Mouse (Mus musculus): ENCODE results near the gene Gm3776.
"Not testable (repeated sequence)": the region's sequence is repeated elsewhere in the genome, so short reads cannot be mapped to it uniquely, and the experiment has no call there.

Gene Gm3776

DNA sequence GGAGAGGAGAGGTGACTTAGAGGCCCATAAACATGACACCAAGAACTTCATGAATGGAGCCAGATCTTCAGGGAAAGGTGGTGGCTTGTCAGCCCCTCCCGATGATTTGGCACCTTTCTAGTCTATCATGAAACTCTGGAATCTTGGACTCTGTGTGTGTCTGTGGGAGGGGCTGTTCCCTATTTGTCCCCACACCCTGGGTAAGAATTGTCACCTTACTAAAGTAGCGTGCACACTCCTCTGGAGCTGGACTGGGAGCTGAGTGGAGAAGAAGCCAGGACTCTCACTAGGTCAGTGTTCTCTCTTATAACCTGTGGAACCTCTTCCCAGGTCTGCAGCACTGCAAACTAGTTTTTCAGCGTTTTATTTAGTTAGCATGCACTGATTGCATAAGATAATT is at the start of gene Gm3776:
Gm3776 (plus strand) TSS at position 216 of the 400 bp plus-strand sequence.
- not testable (repeated sequence) for DNase-seq (ENCODE audit: low read depth, low spot score)

DNA sequence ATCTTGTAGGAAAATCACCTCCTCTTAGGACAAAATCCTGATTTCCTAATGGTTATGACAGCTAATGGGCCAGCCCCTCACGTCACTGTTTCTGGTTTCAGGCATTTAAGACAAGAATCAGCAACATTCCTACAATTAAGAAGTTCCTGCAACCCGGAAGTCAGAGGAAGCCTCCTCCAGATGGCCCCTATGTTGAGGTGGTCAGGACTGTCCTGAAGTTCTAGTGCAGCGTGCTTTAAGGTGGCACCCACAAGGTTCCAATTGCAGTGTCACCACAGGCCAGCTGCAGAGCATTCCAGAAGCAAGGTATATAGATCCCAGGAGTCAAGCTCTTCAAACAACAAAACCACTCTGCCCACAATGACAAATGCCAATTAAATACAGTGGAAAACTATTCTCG is 48.0 kb upstream of the Gm3776 start:
- DNase-seq (ENCODE audit: low read depth, low spot score): no peak

DNA sequence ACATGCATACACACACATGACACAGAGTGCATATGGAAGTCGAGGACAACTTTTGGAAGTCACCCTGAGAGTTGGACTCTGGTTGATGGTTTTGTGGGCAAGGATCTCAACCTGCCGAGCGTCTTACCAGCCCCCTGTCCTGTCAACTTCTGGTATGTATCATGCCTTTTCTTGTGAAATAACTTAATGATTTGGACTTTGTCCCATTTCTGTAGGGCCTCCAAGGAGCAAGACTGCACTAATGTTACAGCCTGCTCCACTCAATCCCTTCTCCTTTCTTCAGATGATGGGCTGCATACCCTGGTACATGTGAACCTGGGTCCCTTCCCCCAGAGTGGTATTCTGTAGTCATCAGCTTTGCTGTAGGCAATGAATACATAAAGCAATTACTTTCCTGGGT is 46.9 kb upstream of the Gm3776 start:
- DNase-seq (ENCODE audit: low read depth, low spot score): no peak

DNA sequence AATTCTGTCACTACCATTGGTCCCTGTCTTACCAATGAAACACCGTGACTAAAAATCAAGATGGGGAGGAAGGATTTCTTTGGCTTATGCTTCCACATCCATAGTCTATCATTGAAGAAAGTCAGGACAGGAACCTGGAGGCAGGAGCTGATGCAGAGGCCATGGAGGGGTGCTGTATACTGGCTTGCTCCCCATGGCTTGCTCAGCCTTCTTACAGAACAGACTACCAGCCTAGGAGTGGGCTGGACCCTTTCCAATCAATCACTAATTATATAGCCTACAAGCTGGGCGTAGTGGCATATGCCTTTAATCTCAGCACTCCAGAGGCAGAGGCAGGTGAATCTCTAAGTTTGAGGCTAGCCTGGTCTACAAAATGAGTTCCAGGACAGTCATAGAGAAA is 46.1 kb upstream of the Gm3776 start:
- DNase-seq (ENCODE audit: low read depth, low spot score): no peak

DNA sequence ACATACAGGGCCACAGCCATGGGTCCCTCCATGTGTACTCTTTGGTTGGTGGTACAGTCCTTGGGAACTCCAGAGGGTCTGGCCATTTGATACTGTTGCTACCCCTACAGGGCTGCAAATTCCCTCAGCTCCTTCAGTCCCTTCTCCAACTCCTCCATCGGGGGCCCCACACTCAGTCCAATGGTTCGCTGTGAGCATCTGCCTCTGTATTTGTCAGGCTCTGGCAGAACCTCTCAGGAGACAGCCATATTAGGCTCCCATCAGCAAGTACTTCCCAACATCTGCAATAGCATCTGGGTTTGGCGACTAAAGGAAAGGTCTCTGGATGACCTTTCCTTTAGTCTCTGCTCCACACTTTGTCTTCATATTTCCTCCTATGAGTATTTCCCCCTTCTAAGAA is 45.4 kb upstream of the Gm3776 start:
- DNase-seq (ENCODE audit: low read depth, low spot score): no peak

DNA sequence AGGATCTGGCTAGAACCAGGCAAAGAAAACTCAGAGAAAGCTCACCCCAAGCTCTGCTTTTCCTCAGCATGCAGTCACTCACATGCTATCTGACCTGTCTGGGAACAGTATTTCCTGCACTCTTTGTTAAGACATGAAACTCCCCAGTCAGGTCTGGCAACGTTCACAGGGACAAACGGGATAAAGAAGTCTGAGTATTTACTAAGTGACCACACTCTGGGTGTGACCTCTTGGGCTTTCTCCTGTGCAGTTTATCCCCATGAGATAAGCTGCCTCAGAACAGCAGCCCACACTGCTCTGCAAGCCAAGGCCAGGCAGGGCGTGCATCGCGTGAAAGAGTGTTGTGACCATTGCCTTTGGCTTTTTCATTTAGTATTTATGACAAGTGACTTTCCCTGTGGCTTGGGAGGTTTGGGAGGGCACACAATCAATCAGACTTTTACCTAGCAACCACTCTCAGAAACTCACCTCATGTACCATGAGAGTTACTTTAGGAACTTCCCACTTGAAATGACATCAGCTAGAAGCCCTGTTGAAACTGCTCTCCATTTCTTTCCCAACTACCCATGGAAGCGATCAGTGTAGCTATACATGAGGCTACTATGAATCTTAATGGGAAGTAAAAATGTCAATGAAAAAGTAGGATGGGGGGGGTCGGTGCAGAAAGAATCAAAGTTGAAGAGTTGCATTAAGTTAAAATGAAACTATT is 44.4 kb upstream of the Gm3776 start:
- DNase-seq (ENCODE audit: low read depth, low spot score): no peak

DNA sequence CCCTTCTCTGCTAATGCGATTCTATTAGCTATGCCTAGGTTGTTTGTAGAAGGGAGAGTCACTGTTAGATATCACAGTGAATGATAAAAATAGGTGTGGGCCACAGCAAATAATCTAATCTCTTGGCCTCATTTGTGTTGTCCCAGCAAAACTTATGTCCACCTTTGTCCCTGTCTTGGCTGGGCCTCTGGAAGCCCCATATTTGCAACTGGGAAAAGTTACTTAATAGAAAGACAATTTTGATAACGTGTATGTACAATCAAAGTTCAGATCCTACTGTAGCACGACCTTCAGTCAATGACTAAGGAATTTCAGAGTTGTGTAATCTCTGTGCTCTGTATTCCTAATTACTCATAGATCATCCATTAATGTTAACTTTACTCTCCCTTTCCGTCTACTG is 39.9 kb upstream of the Gm3776 start:
- no peak for DNase-seq (ENCODE audit: low read depth, low spot score)

DNA sequence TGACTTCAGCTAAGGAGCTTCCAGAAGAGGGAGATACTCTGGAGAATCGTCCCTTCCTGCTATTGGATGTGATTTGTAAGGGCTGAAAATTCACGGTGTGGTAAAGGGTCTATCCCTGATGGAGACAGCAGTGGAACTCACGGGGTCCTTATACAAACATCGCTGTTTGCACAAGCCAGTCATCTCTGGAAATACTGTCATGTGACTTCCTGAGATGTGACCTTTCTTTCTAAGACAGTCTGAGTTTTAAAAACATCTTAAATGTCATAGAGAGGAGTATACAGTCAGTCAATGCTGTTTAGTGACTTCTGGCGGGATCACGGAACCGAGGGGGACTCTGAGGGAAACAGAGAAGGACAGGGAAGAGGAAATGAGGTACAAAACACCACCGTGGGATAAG is 34.3 kb upstream of the Gm3776 start:
- DNase-seq (ENCODE audit: low read depth, low spot score): no peak

DNA sequence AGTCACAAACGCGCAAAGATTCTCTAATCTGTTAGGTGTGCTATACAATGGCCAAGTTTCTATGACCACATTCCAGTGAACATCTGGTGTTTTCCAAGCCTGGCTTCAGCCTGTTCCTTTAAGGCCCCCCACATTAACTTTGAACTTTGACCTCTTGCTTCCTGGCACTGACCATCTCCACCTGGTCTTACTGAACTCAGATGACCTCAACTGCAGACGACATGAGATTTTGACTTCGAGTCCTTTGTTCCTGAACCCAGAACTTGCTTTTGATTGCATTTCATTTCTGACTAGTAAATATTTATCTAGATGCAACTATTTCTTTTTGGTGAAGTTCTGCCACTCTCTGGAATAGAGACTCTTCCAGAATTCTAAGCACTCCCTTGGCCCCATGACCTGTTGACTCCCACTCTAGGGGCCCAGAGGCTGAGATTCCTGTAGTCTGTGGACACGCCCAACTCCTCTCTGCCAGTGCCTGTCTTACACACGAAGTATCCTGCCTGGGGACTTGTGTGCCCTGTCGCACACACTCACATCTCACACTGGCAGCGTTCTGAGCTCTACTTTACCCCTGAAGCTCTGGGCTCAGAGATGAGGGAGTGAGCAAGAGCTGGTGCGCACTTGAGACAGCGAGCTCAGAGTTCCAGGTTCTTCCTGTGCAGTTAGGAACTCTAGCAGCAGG is 33.6 kb upstream of the Gm3776 start:
- no peak for DNase-seq (ENCODE audit: low read depth, low spot score)

DNA sequence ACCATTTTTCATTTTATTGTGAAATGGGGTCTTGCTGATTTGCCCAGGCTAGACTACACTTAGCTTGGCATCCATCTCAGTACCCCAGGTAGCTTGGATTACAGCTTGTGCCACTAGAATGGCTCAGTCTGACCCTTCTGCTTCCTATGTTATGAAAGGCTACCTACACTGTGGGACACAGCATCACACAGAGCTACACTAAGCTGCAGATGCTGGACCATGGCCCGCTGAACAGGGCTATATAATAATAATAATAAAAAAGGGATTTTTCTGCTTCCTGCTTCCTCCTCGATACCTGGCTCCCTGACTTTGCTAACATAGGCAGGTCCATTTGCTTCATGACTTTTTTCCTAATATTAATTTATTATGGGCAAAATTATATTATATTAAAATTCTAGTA is 32.5 kb upstream of the Gm3776 start:
- DNase-seq (ENCODE audit: low read depth, low spot score): no peak

DNA sequence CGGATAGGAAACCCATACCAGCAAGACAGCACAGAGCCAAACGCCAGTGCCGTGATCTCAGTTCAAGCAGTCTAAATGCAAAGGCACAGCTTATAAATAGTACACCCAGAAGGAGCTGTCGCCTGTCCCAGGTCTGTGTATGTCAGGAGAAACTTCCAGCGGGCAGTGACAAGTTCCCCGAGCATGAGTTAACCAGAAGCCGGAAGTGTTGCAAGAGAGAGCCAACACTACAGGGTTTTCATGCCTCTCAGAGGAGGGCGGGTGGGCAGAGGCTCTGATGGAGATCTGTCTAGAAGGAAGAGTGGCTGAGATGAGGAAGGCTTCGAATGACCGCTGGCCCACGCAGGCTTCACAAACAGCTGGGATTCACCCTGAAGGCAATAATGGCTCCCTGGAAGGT is 31.6 kb upstream of the Gm3776 start:
- DNase-seq (ENCODE audit: low read depth, low spot score): no peak

DNA sequence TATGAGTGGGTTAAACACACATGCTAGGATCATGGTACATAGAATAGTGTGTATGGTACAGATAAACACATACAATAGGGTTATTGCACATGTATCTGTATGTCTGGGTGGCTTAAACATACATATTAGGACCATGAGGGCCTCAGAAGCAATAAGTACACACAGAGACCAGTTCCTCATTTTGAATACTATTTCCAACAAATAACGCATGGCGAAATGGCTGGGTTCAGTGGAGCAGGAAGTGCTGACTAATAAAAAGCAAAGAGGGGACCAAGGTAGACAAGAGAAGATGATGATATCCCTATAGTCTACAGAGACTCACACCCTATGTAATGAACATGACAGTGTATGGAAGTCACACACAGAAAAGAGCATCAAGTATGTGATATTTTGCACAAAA is 28.8 kb upstream of the Gm3776 start:
- DNase-seq (ENCODE audit: low read depth, low spot score): no peak

DNA sequence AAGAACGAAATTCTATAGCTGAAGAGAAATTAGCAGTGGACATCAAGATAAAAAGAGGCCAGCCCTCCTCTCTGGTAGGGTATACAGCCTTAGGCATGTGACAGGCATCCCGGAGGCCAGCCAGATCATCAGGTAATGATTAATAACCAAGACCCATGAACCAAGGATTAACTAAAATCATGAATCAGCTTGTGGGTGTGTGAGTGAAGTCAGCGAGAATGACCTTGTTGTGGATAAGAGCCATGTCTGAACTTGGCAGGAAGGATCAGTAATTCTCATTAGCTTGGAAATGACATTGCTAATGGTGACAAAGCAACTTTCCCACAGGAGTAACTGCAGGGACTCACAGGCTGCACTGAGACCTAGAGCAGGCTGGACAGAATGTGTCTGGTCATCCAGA is 27.3 kb upstream of the Gm3776 start:
- not testable (repeated sequence) for DNase-seq (ENCODE audit: low read depth, low spot score)

DNA sequence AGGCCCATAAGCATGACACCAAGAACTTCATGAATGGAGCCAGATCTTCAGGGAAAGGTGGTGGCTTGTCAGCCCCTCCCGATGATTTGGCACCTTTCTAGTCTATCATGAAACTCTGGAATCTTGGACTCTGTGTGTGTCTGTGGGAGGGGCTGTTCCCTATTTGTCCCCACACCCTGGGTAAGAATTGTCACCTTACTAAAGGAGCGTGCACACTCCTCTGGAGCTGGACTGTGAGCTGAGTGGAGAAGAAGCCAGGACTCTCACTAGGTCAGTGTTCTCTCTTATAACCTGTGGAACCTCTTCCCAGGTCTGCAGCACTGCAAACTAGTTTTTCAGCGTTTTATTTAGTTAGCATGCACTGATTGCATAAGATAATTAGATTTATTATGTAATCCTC is 26.5 kb upstream of the Gm3776 start, which contains the start of gene Gsta1:
Gsta1 (plus strand) TSS at position 196 of the 400 bp plus-strand sequence.
- DNase-seq (ENCODE audit: low read depth, low spot score): not testable (repeated sequence)

DNA sequence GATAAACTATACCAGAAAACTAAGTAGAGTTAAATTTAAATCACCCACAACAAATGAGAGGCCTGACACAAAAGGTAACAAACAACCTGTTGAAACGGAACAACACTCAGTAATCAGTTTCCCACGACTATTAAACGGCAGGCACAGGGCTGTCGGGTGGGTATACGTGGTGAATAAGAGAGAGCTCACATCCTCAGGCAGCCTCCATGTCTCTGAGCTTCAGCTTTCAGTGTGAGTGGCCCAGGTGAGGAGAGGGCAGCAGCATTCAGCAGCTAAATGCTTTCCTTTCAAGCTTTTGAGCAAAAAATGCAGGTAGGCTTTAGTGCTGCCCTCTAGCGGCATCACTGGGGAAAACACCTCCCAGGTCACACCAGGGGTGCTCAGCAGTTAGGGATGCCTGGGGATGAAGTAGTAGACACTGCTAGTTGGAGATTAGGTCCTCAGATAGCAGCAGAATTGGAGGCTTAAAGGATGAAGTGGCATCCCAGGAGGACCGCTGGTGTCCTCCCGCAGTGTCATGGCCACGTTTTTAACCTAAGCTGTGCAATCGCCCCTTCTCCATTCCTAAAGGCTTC is 23.7 kb upstream of the Gm3776 start:
- not testable (repeated sequence) for DNase-seq (ENCODE audit: low read depth, low spot score)

DNA sequence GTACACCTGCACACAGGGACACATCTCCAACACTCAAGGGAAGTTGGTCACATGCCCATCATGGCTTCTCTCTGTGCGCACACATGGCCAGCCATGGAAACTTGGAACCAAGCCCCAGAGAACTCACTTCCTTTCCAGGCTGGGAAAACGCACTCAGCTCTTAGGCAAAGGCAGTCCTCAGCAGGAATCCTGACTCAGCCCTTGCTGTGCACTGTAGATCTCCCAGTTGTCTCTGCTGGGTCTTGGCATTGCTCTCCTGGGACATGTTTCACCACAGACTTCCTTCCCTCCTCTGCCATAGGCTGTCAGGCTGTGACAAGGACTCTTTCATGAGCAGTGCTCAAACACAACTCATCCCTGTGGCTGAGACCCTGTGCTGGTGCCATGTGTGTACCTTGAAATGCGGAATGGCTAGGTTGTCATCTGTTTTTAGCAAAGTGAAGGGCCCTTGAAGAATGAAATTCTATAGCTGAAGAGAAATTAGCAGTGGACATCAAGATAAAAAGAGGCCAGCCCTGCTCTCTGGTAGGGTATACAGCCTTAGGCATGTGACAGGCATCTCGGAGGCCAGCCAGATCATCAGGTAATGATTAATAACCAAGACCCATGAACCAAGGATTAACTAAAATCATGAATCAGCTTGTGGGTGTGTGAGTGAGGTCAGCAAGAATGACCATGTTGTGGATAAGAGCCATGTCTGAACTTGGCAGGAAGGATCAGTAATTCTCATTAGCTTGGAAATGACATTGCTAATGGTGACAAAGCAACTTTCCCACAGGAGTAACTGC is 1.1 kb upstream of the Gm3776 start:
- DNase-seq (ENCODE audit: low read depth, low spot score): peak; percentile 3

DNA sequence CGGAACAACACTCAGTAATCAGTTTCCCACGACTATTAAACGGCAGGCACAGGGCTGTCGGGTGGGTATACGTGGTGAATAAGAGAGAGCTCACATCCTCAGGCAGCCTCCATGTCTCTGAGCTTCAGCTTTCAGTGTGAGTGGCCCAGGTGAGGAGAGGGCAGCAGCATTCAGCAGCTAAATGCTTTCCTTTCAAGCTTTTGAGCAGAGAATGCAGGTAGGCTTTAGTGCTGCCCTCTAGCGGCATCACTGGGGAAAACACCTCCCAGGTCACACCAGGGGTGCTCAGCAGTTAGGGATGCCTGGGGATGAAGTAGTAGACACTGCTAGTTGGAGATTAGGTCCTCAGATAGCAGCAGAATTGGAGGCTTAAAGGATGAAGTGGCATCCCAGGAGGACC is 2.8 kb downstream of the Gm3776 start:
- DNase-seq (ENCODE audit: low read depth, low spot score): not testable (repeated sequence)

DNA sequence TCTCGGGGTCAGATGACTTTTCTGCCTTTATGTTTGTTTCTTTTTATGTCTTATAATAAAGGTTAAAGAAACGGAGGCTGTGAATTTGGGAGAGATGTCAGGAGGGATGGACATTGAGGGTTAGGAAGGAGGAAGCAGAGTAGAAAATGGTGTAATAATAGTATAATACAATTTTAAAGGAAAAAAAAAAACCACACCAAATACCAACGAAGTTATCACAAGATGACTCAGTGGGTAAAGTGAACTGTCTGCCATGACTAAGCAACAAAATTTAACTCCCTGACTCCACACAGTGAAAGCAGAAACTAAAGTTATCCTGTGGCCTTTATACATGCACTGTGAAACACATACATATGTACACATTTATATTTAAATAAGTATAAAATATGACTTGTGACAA is 14.0 kb downstream of the Gm3776 start:
- DNase-seq (ENCODE audit: low read depth, low spot score): peak; percentile 5

DNA sequence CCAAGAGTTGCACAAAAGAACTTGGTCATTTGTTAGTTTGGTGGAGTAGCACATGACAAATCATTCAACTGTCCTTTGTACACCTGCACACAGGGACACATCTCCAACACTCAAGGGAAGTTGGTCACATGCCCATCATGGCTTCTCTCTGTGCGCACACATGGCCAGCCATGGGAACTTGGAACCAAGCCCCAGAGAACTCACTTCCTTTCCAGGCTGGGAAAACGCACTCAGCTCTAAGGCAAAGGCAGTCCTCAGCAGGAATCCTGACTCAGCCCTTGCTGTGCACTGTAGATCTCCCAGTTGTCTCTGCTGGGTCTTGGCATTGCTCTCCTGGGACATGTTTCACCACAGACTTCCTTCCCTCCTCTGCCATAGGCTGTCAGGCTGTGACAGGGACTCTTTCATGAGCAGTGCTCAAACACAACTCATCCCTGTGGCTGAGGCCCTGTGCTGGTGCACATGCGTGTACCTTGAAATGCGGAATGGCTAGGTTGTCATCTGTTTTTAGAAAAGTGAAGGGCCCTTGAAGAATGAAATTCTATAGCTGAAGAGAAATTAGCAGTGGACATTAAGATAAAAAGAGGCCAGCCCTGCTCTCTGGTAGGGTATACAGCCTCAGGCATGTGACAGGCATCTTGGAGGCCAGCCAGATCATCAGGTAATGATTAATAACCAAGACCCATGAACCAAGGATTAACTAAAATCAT is 25.2 kb downstream of the Gm3776 start:
- DNase-seq (ENCODE audit: low read depth, low spot score): not testable (repeated sequence)

DNA sequence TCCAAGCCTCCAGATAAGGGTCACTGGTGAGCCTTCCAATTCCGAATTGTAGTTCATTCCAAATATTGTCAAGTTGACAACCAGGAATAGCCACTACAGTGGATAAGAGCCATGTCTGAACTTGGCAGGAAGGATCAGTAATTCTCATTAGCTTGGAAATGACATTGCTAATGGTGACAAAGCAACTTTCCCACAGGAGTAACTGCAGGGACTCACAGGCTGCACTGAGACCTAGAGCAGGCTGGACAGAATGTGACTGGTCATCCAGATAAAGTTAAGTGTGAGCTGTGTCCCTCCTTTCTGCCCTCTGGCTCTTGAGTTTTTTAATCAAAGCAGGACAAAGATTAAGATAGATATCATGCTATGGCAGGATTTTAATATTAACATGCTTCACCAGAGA is 32.1 kb downstream of the Gm3776 start:
- not testable (repeated sequence) for DNase-seq (ENCODE audit: low read depth, low spot score)

DNA sequence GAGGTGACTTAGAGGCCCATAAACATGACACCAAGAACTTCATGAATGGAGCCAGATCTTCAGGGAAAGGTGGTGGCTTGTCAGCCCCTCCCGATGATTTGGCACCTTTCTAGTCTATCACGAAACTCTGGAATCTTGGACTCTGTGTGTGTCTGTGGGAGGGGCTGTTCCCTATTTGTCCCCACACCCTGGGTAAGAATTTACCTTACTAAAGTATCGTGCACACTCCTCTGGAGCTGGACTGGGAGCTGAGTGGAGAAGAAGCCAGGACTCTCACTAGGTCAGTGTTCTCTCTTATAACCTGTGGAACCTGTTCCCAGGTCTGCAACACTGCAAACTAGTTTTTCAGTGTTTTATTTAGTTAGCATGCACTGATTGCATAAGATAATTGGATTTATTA is 32.8 kb downstream of the Gm3776 start, which contains the start of gene Gm10639:
Gm10639 (plus strand) TSS at position 201 of the 400 bp plus-strand sequence.
- not testable (repeated sequence) for DNase-seq (ENCODE audit: low read depth, low spot score)
